Mouse (Mus musculus) gastrocnemius, postnatal 4 days (tissue): Measurements from ENCODE around the gene Kmo. TPM values are rescaled to one million over a fixed set of nuclear protein-coding genes. Genes with fewer than 3 reads are reported as not detected.

Source experiments
- DNase-seq, 2 experiments: peaks; one replicate each; pipeline ENCODE4 v3.0.0; 2021 to 2022; ENCODE audit warnings: low spot score in 2 of 2, mixed read lengths in 2 of 2
- total RNA-seq, 2 experiments: library from RNA; stranded (reverse); gene quantifications; 2 replicates each; pipeline ENCODE4 v1.2.3; 2021

Gene Kmo
- total RNA-seq, 2 experiments from 2014 or later: 0.31 to 0.34 TPM

DNA sequence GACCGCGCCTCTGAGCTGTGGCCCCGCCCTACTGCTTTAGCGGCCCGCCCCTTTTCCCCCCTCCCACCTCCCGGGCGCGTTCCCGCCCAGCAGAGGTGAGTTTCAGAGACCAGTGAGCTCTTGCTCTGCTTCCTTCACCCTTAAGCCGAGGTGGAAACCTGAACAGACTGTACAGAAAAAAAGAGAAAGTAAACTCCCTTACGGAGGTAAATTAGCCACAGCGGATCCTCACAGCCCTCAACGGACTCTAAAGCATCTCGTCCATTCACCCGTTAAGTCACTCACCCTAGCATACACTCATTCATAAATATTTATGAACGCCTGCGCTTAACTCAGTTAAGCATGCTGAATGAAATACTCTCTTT, 72.8 kb downstream of the Kmo start:
- no peak for DNase-seq

DNA sequence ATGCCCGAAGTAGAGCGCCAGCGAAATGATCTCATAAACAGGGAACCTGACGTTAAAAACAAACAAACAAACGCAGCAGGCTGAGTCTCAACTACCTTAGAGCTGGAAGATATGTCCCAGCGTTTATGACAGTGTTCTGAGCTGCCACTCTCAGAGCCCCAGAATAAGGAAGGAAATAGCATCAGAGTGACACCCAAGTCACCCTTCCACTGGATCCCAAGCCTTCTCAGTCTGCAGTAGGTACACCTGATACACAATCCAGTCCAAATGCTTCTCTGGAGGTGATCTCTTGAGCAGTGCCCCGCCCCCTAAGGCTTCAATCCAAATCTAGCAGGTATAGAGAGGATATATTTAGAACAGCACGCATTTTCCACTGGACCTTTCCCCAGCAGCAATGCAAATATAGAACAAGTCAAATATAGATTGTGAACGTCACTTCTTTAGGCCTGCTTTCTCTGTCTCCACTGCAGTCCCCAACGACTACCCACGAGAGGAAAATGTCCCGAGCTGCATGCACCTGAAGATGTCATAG, 73.3 kb downstream of the Kmo start:
- DNase-seq: no peak

DNA sequence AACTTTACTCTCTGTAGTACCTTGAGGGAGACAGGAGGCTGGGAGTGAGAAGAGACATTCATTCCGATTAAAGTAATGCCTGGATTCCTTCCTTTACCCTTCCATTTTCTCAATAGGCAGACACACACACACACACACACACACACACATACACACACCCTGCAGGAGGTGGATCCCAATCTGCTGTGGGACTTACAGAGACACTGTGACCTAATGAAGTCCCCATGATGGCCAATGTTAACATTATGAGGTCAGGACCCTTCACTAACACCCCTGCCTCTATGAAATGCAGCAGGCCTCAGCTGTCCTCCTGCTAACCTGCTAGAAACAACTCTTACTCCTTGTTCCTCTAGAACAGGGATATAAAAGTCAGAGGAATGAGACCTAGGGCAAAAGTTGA, 78.1 kb downstream of the Kmo start, which contains the start of gene Wdr64:
Wdr64 (plus strand) TSS at position 301 of the 400 bp plus-strand sequence.
- no peak for DNase-seq

DNA sequence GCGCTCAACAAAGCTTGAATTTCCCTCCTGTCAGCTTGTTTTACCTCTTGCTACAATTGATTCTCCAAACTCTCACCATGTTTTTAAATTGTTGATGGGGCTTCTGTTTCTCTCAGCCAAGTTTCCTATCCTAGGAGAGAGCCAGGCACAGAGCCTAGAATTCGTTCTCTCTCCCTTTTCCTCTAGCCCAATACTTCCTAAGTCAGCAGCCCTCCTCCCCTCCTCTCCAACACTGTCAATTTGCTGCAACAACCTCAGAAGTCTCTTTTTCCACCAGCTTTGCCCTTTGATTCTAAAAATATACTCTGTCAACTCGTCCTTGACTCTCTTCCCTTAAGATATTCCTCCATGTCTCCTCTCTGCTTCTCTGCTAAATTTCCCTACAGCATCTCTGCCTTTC, 79.2 kb downstream of the Kmo start:
- DNase-seq: no peak

DNA sequence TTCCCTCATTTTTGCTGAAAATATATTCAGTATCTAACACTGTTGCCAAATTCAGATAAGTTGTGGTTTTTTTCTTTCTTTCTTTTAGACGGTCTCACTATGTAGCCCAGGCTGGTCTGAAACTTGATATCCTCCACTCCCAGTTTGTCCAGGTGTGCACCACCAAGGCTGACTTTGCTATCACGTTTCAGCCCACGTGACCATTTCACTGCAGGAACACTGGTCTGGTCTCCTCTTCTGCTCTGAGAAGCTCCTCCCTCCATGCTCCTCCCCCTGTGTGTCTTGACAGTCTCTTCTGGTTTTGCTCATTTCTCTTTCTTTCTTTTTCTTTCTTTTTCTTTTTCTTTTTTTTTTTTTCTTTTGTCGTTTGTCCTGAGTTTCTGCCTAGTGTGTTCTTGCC, 79.6 kb downstream of the Kmo start:
- DNase-seq: no peak

DNA sequence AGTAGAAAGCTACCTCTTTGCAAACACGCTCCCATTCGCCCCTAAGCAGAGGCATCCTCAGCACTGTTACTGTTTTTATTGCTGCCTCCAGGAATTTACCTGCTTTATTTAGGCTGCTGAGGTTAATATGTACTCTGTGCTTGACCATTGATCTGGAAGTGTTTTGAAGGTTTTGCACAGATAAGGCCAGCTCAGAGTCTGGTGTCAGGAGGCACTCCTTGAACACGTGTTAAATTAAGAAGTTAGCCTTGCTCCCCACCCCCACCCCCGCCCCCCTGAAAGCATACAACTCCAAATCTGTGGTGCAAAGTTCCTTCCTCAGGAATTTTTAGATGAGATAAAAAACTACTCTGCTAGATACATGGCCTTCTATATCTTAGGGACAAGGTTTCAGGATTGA, 81.0 kb downstream of the Kmo start:
- no peak for DNase-seq

DNA sequence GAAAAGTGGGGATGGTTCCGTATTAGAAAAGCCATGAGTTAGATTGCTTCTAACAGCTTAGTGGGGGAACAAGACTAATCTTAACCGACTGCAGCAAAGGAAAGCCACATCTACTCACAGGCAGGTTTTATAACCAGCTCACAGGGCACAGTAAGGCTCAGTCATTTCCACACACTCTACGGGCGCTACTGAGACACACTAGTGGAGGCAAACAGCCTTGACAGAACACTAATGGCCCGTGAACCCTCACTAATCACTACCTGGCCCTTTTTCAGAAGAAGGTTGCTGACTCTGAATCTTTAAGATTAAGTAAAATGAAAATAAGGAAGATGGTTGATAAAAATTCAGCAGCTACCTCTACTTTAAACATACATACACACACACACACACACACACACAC, 87.4 kb downstream of the Kmo start:
- DNase-seq: no peak

DNA sequence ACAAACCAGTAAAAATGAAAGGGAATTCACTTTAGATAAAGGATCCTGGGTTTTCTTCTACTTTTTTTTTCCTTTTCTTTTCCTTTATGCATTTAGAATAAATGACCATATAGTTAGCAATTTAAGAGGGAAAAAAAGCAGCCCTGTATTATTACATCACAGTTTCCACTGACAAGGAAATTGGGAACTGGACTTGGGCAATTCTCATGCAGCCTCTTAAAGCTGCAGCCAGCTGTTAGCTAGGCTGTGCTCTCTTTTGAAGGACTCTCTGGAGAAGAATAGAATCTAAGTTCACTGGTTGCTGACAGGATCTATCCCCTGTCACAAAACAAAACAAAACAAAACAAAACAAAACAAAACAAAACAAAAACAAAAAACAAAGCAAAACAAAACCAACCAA, 87.8 kb downstream of the Kmo start:
- no peak for DNase-seq

Other genes with a start within 250 kb of the Kmo start
- gene Rgs7, start 127.9 kb upstream of the Kmo start, total RNA-seq: under 1 TPM; 0.36 to 0.59 TPM
- gene Fh1, start 5.3 kb downstream of the Kmo start, total RNA-seq: 100 to 1,000 TPM; 176 to 187 TPM
- gene Opn3, start 72.4 kb downstream of the Kmo start, total RNA-seq: 1 to 10 TPM; 5.4 to 7.5 TPM
- gene Chml, start 72.5 kb downstream of the Kmo start, total RNA-seq: 1 to 10 TPM; 6.7 to 7.3 TPM
- not detected for gene Wdr64, start 78.2 kb downstream of the Kmo start, total RNA-seq